Mouse (Mus musculus): ENCODE results near the gene Dab1.

Dab1 gene

GRCm38 (mm10) chr4:104597490-104598465 is 978.6 kb downstream of the Dab1 start:
- DNase-seq (ENCODE audit: low spot score) = no peak

- DNase-seq (ENCODE audit: low spot score) = no peak
Measured at GRCm38 (mm10) chr4:104602804-104603203, 983.6 kb downstream of the Dab1 start.

GRCm38 (mm10) chr4:104604298-104604697 is 985.1 kb downstream of the Dab1 start:
- DNase-seq (ENCODE audit: low spot score) = no peak

- DNase-seq (ENCODE audit: low spot score) = no peak
Measured at GRCm38 (mm10) chr4:104606881-104607280, 987.7 kb downstream of the Dab1 start.

GRCm38 (mm10) chr4:104607636-104608035 is 988.5 kb downstream of the Dab1 start:
- DNase-seq (ENCODE audit: low spot score) = no peak

- no peak for DNase-seq (ENCODE audit: low spot score)
Measured at GRCm38 (mm10) chr4:104619452-104619851, 1000.3 kb downstream of the Dab1 start.

GRCm38 (mm10) chr4:104625316-104625715 is 1006.2 kb downstream of the Dab1 start:
- DNase-seq (ENCODE audit: low spot score) = no peak

- DNase-seq (ENCODE audit: low spot score) = no peak
Measured at GRCm38 (mm10) chr4:104628708-104629107, 1009.5 kb downstream of the Dab1 start.

GRCm38 (mm10) chr4:104637016-104637415 is 1017.9 kb downstream of the Dab1 start:
- no peak for DNase-seq (ENCODE audit: low spot score)

- no peak for DNase-seq (ENCODE audit: low spot score)
Measured at GRCm38 (mm10) chr4:104640617-104641016, 1021.5 kb downstream of the Dab1 start.

- no peak for DNase-seq (ENCODE audit: low spot score)
Measured at GRCm38 (mm10) chr4:104642761-104643469, 1023.8 kb downstream of the Dab1 start.

- DNase-seq (ENCODE audit: low spot score) = no peak
Measured at GRCm38 (mm10) chr4:104643534-104644356, 1024.6 kb downstream of the Dab1 start.

- no peak for DNase-seq (ENCODE audit: low spot score)
Measured at GRCm38 (mm10) chr4:104644357-104644630, 1025.1 kb downstream of the Dab1 start.

GRCm38 (mm10) chr4:104644862-104645261 is 1025.7 kb downstream of the Dab1 start:
- no peak for DNase-seq (ENCODE audit: low spot score)

GRCm38 (mm10) chr4:104651761-104652160 is 1032.6 kb downstream of the Dab1 start:
- no peak for DNase-seq (ENCODE audit: low spot score)

- DNase-seq (ENCODE audit: low spot score) = no peak
Measured at GRCm38 (mm10) chr4:104656728-104657127, 1037.6 kb downstream of the Dab1 start.

- DNase-seq (ENCODE audit: low spot score) = no peak
Measured at GRCm38 (mm10) chr4:104662841-104663614, 1043.9 kb downstream of the Dab1 start.

GRCm38 (mm10) chr4:104665553-104665952 is 1046.4 kb downstream of the Dab1 start:
- DNase-seq (ENCODE audit: low spot score) = peak; percentile 46

- no peak for DNase-seq (ENCODE audit: low spot score)
Measured at GRCm38 (mm10) chr4:104666831-104667551, 1047.8 kb downstream of the Dab1 start.

- DNase-seq (ENCODE audit: low spot score) = no peak
Measured at GRCm38 (mm10) chr4:104668061-104668460, 1048.9 kb downstream of the Dab1 start.

GRCm38 (mm10) chr4:104669406-104669805 is 1050.2 kb downstream of the Dab1 start:
- no peak for DNase-seq (ENCODE audit: low spot score)

Measured in ovary, postnatal 14 days (tissue).